Mouse (Mus musculus) cerebellum, postnatal 36 days (tissue): ENCODE measurements at regions not wholly inside any gene's neighbourhood (a gene's known extent, or its start where the extent isn't known, plus 50 kb on each side); places are given as distances from the start of the nearest gene placed in this dataset.

Experiments
- DNase-seq, 2 experiments: peaks; one replicate each; pipeline ENCODE4 v3.0.0; 2021 to 2022; ENCODE audit warnings: mixed read lengths in 2 of 2

DNA sequence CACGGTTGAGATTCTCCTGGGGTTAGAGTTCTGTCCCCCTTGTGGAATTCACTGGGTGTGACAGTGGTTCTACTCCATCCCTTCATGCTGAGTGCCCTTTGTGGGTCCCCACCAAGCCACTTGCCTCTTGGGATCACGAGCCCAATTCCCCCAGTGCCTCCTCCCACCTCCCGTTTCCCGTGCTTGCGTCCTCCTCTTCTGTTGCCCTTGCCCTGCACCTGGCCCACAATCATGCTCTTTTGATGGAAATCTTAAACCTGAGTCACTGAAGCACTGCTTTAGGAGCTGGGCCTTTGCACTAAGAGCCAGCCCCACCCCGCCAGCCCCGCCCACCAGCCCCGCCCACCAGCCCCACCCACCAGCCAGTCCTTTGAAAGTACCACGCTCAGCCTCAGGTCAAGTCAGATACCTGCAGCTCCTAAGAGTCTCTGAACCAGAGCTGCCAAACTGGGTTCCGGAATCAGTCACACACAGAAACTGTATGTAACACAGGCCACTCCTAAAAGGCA is 79.8 kb upstream of the Sertad2 start:
- DNase-seq: no peak

DNA sequence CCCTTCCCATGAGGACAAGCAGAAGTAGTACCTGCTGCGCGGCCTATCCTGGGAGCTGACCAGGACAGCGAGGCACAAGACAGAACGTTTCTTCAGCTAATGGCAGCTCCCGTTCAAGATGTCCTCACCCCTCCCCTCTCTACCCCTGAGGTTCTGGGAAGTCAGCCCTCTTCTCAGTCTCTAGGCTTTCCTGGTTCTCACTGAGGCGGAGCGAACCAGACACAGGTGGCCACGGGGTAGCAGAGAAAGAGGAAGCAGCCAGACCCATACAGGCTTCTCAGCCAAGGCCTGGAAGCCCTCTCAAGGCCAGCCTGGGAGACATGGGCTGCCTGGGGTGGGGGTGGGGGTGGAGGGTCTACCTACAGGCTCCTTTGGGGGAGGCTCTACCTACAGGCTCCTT is 78.5 kb upstream of the Sertad2 start:
- DNase-seq: no peak

DNA sequence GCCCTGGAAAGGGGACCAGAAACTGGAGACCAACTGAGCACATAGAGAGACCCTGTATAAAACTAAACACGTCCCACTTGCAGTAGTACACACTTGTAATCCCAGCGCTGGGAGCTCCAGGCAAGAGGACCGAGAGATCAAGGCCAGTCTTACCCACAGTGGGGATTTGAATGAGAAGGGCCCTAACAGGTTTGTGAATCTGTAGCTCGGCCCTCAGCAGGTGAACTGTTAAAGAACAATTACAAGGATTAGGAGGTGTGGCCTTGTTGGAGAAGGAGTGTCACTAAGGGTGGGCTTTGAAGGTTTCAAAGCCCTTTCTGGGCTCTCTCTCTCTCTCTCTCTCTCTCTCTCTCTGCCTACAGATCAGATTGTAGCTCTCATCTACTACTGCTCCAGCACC is 76.5 kb upstream of the Sertad2 start:
- no peak for DNase-seq

DNA sequence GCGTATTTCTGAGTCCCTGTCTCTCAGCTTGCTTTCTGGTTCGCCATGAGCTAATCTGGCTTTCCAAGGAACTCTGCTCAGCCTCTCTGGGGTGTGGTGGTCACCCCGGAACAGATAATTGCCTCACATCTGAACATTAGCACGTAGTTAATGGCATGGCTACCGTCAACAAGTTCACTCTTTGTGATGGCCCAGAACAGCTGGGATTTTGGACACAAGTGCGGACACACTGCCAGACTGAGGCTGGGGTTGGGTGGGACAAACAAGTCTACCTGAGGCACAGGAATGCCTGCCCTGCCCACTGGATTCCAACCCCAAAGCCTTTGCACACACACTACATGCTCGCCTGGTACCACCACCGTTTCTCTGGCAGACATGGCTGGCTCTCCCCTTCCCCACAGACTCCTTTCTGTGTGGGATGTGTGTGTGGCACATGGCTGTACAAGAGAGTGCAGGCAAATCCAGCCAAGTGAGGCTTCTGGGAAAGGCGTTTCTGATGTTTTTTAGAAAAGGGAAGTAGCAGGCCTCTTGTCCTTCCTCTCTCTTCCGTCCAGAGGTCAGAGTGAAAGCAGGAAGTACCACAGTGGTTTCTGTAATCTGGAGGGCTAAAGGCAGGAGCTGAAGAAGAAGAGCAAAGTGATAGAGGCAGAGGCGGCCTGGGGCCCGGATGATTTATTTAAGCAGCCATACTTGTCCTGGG is 74.6 kb upstream of the Sertad2 start:
- no peak for DNase-seq

DNA sequence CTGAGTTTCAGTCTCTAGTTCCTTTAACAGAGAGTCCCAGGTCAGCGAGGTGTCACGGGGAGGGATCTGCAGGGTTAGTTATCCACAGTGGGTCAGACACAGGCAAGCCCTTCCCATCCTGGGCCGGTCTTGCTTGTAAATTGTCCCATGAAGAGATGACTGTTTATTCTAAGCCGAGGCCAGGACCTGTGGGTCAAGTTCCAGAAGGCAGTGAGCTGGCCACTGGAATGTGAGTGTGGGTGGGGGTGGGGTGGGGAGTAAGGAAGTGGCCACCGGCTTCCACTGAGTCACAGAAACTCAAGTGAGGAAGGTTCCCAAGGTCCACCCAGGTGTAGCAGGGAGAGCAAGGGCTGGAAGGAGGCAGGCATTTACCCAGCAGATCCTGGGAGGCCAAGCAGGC is 73.7 kb upstream of the Sertad2 start:
- DNase-seq: no peak

DNA sequence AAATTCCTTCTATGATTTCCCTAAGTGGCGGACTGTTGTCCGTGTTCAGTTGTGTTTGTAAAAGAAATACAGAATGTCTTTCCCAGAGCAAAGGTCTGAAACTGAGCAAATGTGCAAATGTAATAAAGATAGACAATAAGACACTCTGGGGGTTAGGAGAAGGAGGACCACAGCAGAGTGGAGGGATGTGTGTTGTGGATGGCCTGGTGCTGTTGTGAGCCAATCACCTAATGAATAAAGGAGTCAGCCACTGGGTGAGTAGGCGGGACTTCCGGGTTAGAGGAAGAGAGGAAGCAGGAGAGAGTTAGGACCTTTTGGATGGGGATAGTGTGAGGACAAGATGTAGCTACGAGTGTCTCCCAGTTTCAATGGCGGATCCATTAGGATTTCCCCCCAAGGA is 72.7 kb upstream of the Sertad2 start:
- DNase-seq: no peak

DNA sequence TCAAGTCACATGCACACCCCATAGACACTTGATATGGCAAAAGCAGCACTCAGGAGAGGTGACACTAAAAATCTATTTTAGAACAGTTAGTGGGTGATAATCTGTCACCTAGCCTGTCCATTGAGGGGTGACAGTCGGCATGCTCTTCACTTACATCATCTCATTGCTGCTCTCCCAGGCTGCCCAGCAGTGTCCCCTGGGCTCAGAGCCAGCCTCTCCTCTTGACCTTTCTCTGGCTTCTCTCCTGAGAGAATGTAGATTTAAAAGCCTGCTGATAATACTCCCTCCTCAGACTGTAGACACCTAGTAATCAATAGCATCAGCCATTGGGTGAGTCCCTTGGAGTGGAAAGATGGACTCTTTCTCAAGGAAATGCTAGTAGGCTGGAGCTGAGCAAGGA is 70.7 kb upstream of the Sertad2 start:
- DNase-seq: no peak

DNA sequence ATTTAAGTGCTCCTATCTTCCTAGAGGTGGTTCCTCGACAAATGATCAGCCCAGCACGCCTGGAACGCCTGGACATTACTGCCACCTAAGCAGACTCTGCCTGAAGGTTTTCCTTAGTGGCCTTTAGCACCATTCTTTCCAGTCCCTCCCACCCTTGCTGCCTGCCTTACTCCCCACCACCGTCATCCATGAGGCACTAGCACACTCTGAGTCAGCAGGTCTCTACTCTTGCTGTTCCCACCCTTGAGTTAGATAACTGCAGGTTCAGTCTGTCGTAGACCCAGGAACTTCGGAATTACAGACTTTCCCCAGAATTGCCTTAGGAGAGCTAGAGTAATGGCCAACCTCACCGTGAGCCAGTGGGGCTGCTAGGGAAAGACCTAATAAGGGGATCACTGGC is 67.4 kb upstream of the Sertad2 start:
- no peak for DNase-seq

DNA sequence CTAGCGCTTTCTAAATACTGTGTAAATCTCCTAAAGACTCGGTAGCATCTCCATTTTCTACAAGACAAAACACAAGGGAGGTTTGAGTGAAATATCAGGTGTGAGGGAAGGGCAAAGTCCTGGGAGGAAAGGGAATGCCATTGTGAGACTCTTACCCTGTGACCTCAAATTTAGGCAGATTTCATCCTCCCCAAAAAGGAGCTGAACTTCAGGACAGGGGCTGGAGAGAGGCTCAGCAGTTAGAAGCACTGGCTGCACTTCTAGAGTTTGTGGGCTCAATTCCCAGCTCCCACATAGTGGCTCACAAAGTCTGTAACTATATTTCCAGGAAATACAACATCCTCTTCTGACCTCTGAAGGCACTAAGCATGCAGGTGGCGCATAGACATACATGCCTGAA is 66.6 kb upstream of the Sertad2 start:
- no peak for DNase-seq

DNA sequence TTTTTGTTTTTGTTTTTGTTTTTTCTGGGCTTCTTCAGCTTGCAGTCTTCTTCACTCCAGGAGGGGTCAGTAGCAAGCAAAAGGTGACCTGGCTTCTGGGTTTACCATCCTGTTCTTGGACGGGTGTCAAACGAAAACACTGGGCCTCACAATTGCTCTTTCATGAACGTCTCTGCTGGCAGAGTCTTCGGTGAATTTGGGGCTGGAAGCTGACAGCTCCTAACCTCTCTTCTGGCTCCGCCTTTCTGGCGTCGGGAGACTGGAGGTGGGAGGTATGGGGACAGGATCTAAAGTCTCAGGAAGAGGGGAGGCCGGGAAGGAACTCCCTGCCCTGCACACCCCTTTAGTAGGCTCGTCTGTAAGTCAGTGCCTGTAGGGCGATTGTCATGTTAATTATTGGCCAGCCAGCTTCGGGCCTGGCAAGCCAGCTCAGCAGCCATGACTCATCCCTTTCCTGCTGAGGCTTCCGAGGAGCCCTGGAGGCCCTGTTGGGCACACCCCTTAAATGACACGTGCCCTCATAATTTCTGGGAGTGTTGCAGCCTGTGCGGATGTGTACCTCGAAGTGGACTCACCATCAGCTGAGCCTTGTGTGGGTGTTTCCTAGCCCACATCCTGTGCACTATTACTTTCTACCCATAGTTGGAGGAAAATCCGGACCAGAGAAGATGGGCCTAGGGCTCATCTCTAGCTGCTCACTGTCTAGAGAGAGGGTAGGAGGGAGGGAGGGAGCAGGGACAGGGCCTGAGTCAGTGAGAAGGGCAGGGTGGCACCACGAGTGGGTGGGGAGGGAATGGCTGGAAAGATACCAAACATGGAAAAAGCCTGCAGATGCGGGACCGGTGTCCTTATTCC is 65.6 kb upstream of the Sertad2 start:
- peak; percentile 42 to 46 for DNase-seq

DNA sequence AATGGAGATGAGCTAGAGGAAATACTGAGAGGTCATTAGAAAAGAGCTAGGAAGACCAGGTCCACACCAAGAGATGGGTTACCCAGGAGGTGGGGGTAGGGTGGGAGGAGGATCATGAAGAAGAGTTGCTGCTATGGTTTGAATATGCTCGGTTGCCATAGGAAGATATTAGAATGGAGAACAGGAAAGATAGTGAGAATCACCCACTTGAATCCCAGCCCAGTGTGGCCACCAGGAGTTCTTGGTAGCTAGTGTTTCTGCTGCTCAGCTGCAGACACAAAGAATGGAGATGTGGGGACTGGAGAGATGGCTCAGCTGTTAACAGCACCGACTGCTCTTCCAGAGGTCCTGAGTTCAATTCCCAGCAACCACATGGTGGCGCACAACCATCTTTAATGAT is 62.4 kb upstream of the Sertad2 start:
- DNase-seq: no peak

DNA sequence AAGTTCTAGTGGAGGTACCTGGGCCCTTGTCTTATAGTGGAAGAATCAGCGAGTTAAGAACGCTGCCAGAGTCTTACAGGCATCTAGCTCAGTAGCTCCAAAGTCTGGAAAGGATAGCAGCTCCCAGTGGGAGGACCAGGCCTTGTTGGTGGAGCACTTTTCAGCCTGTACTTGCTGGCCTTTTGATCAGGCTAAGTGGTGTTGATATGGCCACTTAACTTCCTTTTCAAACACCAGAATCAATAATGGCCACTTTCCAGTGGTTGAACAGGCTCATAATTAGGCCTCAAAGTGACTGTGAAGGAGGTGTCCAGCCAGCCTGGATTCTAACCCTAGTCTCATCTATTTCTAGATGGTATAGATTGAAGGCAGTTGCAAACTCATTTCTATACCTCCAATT is 57.7 kb upstream of the Sertad2 start:
- no peak for DNase-seq
